Mouse (Mus musculus): ENCODE measurements around the gene I830077J02Rik.
"Not testable (repeated sequence)": the region's sequence is repeated elsewhere in the genome, so short reads cannot be mapped to it uniquely, and the experiment has no call there.

The I830077J02Rik gene

DNA sequence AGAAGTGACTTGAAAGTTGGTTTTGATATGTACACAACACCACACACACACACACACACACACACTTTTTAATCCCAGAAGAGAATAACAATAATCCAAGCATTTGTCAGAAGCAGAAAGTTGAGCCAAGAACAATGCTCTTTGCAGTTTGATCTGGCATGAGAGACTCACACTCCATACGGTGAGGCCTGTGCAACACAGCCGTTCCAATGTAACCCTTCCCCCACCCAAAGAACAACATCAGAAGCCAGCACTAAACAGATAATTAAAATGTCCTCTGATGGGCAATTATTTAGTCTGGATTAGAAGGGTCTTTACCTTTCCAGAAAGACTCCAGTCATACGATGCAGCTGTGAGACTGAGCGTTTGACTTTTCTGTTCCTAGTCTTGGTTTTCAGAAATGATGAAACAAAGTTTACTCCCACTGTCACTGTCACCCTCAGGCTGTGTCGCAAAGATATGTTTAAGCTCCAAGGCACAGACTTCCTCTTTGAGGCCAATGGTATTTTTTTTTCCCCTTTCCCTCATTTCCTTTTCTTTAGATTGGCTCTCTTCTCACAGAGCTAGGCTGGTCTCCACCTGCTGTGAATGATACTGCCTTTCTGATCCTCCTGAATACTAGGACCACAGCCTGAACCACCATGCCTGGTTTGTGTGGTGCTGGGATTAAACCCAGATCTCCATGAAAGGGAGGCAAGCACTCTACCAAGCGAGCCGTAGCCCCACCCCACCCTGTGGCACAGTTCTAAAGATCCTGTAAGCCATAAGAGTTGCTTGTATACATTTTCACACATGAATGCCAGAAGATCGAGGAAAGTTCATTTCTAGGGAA lies at the start of gene I830077J02Rik:
Gene I830077J02Rik (minus strand): TSS at position 425 of the 832 bp plus-strand sequence.
- DNase-seq (ENCODE audit: inconsistent ontology term) = no peak

- no peak for DNase-seq (ENCODE audit: inconsistent ontology term)
These were observed 41.7 kb upstream of the I830077J02Rik start for GRCm38 (mm10) chr3:105974174-105974573.

GRCm38 (mm10) chr3:105973411-105973810 lies 40.9 kb upstream of the I830077J02Rik start, which contains the start of gene Ovgp1:
TSS of gene Ovgp1 (plus strand) at chr3:105973711.
- DNase-seq (ENCODE audit: inconsistent ontology term) = no peak

- no peak for DNase-seq (ENCODE audit: inconsistent ontology term)
These were observed 39.5 kb upstream of the I830077J02Rik start for GRCm38 (mm10) chr3:105971831-105972446.

- DNase-seq (ENCODE audit: inconsistent ontology term) = no peak
These were observed 28.2 kb upstream of the I830077J02Rik start for GRCm38 (mm10) chr3:105960700-105961099.

DNA sequence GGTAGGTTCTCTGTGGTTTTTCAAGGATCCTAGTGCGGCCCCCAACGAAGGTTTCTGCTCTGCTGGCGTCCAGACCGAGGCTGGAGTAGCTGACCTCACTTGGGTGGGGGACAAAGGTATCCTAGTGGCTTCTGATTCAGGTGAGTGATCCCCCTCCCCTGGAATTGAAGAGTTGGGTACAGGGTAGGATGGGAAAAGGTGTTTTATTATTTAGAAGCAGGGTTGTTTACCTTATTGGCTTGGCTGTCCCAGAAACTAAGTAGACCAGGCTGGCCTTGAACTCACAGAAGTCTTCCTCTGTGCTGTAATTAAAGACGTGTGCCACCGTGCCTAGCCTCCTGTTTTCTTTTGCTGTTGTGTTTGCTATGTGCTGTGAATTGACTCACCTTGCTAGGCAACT lies 27.5 kb upstream of the I830077J02Rik start, which contains the start of gene Atp5f1:
Gene Atp5f1 (minus strand): TSS at position 101 of the 400 bp plus-strand sequence.
- DNase-seq (ENCODE audit: inconsistent ontology term) = no peak

GRCm38 (mm10) chr3:105959585-105959984 lies 27.1 kb upstream of the I830077J02Rik start:
- DNase-seq (ENCODE audit: inconsistent ontology term) = no peak

DNA sequence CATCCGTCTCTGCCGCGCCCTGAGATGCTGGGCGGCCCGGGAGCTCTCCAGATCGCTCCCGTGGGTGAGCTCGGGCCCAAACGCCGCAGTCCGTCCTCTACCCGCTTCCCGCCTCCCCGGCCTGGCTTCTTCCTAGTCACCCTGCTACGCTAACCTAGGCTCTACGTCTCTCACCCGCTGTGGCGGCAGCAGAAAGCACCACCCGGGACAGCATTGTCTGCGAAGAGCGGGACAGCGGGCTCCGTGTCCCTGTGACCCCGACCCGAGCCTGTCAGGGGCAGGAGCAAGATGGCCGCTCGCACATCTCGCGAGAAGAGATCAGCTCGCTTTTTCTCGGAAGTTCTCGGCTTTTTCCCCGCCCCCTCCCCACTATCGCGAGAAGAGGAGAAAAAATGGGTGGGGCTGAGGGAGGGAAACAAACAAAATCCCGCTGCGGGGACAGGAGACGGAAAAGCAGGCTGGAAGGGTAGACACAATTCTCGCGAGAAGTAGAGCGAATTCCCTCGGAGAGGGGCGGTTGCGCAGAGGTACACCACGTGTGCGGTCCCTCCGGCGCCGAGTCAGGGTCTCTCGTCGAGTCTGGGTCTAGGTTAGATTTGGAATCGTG lies 26.6 kb upstream of the I830077J02Rik start, which contains the start of gene Wdr77:
Gene Wdr77 (plus strand): TSS at position 396 of the 607 bp plus-strand sequence.
- DNase-seq (ENCODE audit: inconsistent ontology term) = peak; percentile 100

- no peak for DNase-seq (ENCODE audit: inconsistent ontology term)
These were observed 25.7 kb upstream of the I830077J02Rik start for GRCm38 (mm10) chr3:105958204-105958603.

- no peak for DNase-seq (ENCODE audit: inconsistent ontology term)
These were observed 24.8 kb upstream of the I830077J02Rik start for GRCm38 (mm10) chr3:105957235-105957634.

GRCm38 (mm10) chr3:105951348-105951747 lies 18.9 kb upstream of the I830077J02Rik start:
- DNase-seq (ENCODE audit: inconsistent ontology term) = no peak

GRCm38 (mm10) chr3:105936111-105936510 lies 3.6 kb upstream of the I830077J02Rik start:
- no peak for DNase-seq (ENCODE audit: inconsistent ontology term)

DNA sequence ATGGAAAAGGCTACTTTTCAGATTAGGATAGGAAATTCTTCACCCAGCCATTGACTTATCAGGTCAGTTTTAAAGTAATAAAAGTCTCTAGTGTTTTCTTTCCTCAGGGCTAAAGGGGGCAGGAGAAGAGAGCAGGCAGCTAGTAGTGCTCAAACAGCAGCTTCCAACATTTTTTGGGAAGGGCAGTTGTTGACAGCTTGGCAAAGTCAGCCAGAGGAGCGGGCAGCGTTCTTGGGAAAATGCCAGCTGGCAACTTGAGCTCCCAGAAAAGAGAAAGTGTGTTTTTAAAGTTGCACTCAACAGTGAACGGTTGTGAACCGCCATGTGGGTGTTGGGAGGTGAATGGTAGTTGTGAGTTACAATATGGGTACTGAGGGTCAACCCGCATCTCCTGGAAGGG lies 2.6 kb upstream of the I830077J02Rik start:
- DNase-seq (ENCODE audit: inconsistent ontology term) = no peak

DNA sequence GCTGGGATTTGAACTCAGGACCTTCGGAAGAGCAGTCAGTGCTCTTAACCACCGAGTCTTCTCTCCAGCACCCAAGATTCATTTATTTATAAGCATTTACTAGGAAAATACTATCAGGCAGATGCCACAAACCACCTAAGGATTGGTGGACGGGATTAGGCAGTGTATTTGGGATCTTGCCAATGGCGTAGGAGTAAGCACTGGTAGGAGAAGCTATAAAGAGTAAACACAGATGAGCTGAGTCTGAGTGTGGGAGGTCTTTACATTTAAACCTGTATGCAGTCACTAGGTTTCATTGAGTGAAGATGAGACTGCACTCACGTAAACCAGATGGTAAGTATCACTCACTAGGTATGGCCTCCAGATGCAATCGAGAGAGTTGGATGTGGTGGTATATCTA lies 1.5 kb upstream of the I830077J02Rik start:
- DNase-seq (ENCODE audit: inconsistent ontology term) = no peak

DNA sequence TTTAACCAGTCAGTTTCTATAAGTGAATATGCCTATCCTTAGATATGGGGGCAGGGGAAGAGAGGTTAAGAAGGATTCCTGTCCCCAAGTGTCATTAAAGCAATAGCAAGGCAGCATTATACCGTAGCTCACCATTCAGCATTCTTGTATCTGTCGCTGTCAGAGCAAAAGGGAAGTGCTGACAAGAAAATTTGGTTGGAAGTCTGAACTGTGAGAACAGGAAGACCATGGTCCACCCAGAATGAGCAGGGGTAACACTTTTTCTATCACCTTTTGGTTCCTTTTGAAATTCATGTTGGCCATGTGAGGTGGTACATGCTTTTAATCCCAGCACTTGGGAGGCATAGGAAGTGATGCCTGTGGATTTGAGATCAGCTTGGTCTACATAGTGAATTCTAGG lies 1.4 kb downstream of the I830077J02Rik start:
- DNase-seq (ENCODE audit: inconsistent ontology term) = no peak

GRCm38 (mm10) chr3:105929821-105930220 lies 2.6 kb downstream of the I830077J02Rik start:
- DNase-seq (ENCODE audit: inconsistent ontology term) = no peak

GRCm38 (mm10) chr3:105928781-105929180 lies 3.7 kb downstream of the I830077J02Rik start:
- no peak for DNase-seq (ENCODE audit: inconsistent ontology term)

DNA sequence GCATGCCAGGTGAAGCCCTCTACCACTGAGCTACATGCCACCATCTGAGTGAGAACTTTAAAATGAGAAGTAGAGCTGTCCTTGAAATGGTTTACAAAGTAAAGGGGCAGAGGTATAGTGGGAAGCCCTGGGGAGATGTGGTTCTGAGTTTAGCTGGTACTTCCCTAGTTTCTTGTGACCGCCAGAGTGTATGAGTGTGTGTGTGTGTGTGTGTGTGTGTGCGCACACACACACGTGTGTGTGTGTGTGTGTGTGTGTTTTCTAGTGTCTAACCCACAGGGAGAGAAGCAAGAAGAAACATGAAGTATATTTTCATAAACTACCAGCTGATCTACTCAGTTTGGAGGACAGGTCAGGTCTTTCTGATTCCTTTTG lies 4.3 kb downstream of the I830077J02Rik start:
- no peak for DNase-seq (ENCODE audit: inconsistent ontology term)

DNA sequence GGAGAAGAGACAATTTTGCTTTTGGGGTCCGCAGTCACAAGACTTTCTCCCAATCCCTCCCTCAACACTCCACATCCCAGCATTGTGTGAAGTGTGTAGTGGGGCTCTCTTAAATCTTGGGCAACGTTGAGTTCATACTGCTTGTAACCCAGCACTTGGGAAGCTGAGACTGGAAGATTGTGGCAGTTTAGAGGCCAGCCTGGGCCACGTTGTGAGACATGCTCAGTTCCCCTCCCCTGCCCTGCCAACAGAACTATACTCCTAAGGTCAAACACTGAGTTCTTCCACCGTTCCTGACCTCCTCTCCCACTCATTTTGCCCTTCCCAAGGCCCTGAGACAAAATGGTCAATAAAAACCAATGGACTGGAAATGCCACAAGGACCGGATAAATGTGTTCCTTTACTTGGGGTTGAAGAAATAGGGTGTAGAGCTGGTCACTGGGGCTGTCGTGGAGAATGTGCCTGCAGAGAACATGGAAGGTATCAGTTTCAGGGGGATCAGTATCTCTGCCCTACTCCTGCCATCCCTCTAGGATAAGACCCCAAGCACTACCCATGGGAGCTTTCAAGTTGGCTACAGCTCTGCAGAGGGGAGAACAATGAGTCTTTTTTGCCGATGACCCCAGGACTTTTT lies 4.8 kb downstream of the I830077J02Rik start:
- no peak for DNase-seq (ENCODE audit: inconsistent ontology term)

GRCm38 (mm10) chr3:105924616-105925015 lies 7.8 kb downstream of the I830077J02Rik start:
- no peak for DNase-seq (ENCODE audit: inconsistent ontology term)

- DNase-seq (ENCODE audit: inconsistent ontology term) = no peak
These were observed 10.5 kb downstream of the I830077J02Rik start for GRCm38 (mm10) chr3:105921959-105922358.

GRCm38 (mm10) chr3:105920743-105921142 lies 11.7 kb downstream of the I830077J02Rik start:
- DNase-seq (ENCODE audit: inconsistent ontology term) = not testable (repeated sequence)
